Mouse (Mus musculus) kidney, adult 2 months (tissue): ENCODE data around the gene Mtg2.

Experiments
- CTCF ChIP-seq: fragments of 200-500 bp; conservative IDR thresholded peaks from 2 replicates; pipeline ENCODE4 v1.5.1; 2011; ENCODE audit warnings: low read depth, mild to moderate bottlenecking, control low read depth, low read length, moderate library complexity, mixed read lengths; ENCODE audit not compliant: insufficient read depth, insufficient read length
- POLR2A ChIP-seq: fragments of 200-500 bp; IDR thresholded peaks from one replicate; pipeline ENCODE4 v1.6.1; 2011; ENCODE audit warnings: low read depth, low read length, control low read depth

DNA sequence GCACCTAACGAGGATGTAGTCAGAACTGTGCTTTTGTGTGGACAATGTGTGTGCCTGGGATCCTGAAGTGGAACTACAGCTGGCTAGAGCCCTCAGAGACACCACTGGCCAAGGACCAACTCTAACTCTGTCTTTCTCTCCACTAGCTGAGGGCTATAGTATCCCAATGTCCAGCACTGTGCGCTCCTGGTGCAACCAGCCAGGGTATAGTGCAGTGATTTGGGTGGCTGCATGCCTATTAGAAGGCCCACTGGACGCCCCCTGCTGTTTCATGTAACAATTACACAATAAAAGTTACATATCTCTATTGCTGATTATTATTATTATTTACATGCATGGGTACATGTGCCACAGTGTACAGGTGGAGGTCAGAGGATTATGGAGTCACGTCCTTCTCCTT, 25.1 kb upstream of the Mtg2 start:
- TF ChIP-seq CTCF (peak; percentile 67), POLR2A (no peak)
